Mouse (Mus musculus) liver, embryonic 11.5 days (tissue): ENCODE results near the gene Uspl1. TPM values are rescaled to one million over a fixed set of nuclear protein-coding genes. Genes with fewer than 3 reads are reported as not detected.
A peak's percentile ranks its signal among the peaks of the same experiment; 100 is the strongest.

Source experiments
- ATAC-seq: fragments of 200-750 bp; cut with Nextera tagmentation; replicated peaks from 2 replicates; pipeline ENCODE4 v1.8.0; 2017; ENCODE audit warnings: moderate number of reproducible peaks, mild to moderate bottlenecking, moderate TSS enrichment, moderate library complexity; ENCODE audit not compliant: low FRiP score
- DNase-seq: peaks from one replicate; pipeline ENCODE4 v3.0.0-alpha.2; 2017; ENCODE audit warnings: low spot score
- H3K27ac ChIP-seq: fragments of 300-500 bp; sonication (generic); 2 replicates; pipeline ENCODE4 v1.5.1; 2014; ENCODE audit warnings: mild to moderate bottlenecking, low read depth, low read length, control low read depth
- H3K27me3 ChIP-seq: fragments of 300-500 bp; sonication (generic); replicated peaks from 2 replicates; pipeline ENCODE4 v1.6.1; 2014; ENCODE audit warnings: low read length, mixed read lengths; ENCODE audit not compliant: control insufficient read depth, insufficient read depth
- H3K36me3 ChIP-seq: fragments of 300-500 bp; sonication (generic); 2 replicates; pipeline ENCODE4 v1.6.1; 2014; ENCODE audit warnings: mild to moderate bottlenecking, low read length, moderate library complexity, mixed read lengths; ENCODE audit not compliant: control insufficient read depth, insufficient read depth
- H3K4me1 ChIP-seq: fragments of 300-500 bp; sonication (generic); replicated peaks from 2 replicates; pipeline ENCODE4 v1.6.1; 2014; ENCODE audit warnings: low read length, mixed read lengths; ENCODE audit not compliant: control insufficient read depth, insufficient read depth
- H3K4me2 ChIP-seq: fragments of 300-500 bp; sonication (generic); 2 replicates; pipeline ENCODE4 v1.6.1; 2014; ENCODE audit warnings: mild to moderate bottlenecking, control low read depth, moderate library complexity
- H3K4me3 ChIP-seq: fragments of 300-500 bp; sonication (generic); 2 replicates; pipeline ENCODE4 v1.5.1; 2014; ENCODE audit warnings: low read depth, low read length, control low read depth
- H3K9ac ChIP-seq: fragments of 300-500 bp; sonication (generic); 2 replicates; pipeline ENCODE4 v1.6.1; 2014; ENCODE audit warnings: low read depth, low read length, control low read depth
- H3K9me3 ChIP-seq: fragments of 300-500 bp; sonication (generic); 2 replicates; pipeline ENCODE4 v1.6.1; 2016; ENCODE audit warnings: low read length, inconsistent platforms, mixed read lengths; ENCODE audit not compliant: control insufficient read depth
- WGBS: fragments of 180-500 bp; shearing (Covaris S2); extraction: QIAGEN DNeasy Blood & Tissue Kit; methylation state at CpG from one replicate; pipeline ENCODE4 v1.1.7; 2014; 5-methylcytosine and 5-hydroxymethylcytosine counted together
- polyA plus RNA-seq: library from polyadenylated mRNA; unstranded; fragments of >200 nt; fragmentation: Nextera tagmentation; extraction: Ambion mirVana; gene quantifications from 2 replicates; pipeline ENCODE4 v1.2.1, GENCODE M21; 2014

Gene Uspl1
- polyA plus RNA-seq, 1 experiment from 2014 or later: 53.2 TPM

- H3K4me3 ChIP-seq: no peak overlapping the region
- no peaks in the 10 kb centered on the region for H3K9me3 ChIP-seq
- DNase-seq (no peak), ATAC-seq (no peak)
- no peaks in the 10 kb centered on the region for H3K27me3 ChIP-seq
- H3K36me3 ChIP-seq: no peaks in the 10 kb centered on the region
- 63% methylated on average over 4 of the region's 4 CpGs for WGBS
- H3K4me1 ChIP-seq: no peaks in the 10 kb centered on the region
- no peak overlapping the region for H3K27ac ChIP-seq
- no peak overlapping the region for H3K4me2 ChIP-seq
- H3K9ac ChIP-seq: no peak overlapping the region
Observed at GRCm38 (mm10) chr5:149160469-149160868, 23.7 kb upstream of the Uspl1 start.

DNA sequence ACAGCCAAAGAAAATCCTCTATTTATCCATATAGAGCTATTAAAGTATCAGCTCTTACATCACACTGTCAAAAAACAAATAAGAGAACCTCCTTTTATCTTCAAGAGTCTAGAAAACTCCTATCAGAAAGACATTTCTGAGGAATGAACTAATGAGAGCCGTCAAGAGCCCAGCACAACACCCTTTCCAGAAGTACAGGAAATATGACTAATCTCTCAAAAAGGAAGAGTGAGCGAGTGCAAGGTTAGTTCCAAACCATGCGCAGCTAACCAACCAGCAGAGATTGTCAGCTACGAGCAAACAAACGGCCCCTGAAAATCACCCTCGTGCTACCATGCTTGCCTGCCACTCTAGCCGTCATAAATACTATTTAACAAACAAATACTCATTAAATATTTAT is 21.3 kb upstream of the Uspl1 start:
- no peak for DNase-seq
- no peak overlapping the region for H3K9ac ChIP-seq
- no peak for ATAC-seq
- no peaks in the 10 kb centered on the region for H3K9me3 ChIP-seq
- no peak overlapping the region for H3K4me3 ChIP-seq
- no peaks in the 10 kb centered on the region for H3K4me1 ChIP-seq
- H3K27ac ChIP-seq: no peak overlapping the region
- no peaks in the 10 kb centered on the region for H3K27me3 ChIP-seq
- no peaks in the 10 kb centered on the region for H3K36me3 ChIP-seq
- 50% methylated on average over 7 of the region's 7 CpGs for WGBS
- no peak overlapping the region for H3K4me2 ChIP-seq

GRCm38 (mm10) chr5:149164881-149165280 is 19.3 kb upstream of the Uspl1 start:
- H3K27ac ChIP-seq: no peak overlapping the region
- DNase-seq (no peak), ATAC-seq (peak; percentile 65; the same call in 1 of the 2 replicates)
- H3K9me3 ChIP-seq: no peaks in the 10 kb centered on the region
- no peak overlapping the region for H3K4me2 ChIP-seq
- H3K9ac ChIP-seq: no peak overlapping the region
- H3K4me3 ChIP-seq: no peak overlapping the region
- H3K36me3 ChIP-seq: no peaks in the 10 kb centered on the region
- H3K27me3 ChIP-seq: no peaks in the 10 kb centered on the region
- WGBS: 63% methylated on average over 7 of the region's 7 CpGs
- H3K4me1 ChIP-seq: no peaks in the 10 kb centered on the region

- no peak for DNase-seq
- Histone ChIP-seq H3K27me3 (no peaks in the 10 kb centered on the region), H3K9me3 (no peaks in the 10 kb centered on the region), H3K4me3 (no peak overlapping the region), H3K27ac (no peak overlapping the region), H3K4me2 (no peak overlapping the region), H3K4me1 (no peaks in the 10 kb centered on the region), H3K9ac (no peak overlapping the region), H3K36me3 (no peaks in the 10 kb centered on the region)
- ATAC-seq: no peak
- WGBS: 91% methylated on average over 10 of the region's 10 CpGs
Observed at GRCm38 (mm10) chr5:149166011-149166410, 18.1 kb upstream of the Uspl1 start.

DNA sequence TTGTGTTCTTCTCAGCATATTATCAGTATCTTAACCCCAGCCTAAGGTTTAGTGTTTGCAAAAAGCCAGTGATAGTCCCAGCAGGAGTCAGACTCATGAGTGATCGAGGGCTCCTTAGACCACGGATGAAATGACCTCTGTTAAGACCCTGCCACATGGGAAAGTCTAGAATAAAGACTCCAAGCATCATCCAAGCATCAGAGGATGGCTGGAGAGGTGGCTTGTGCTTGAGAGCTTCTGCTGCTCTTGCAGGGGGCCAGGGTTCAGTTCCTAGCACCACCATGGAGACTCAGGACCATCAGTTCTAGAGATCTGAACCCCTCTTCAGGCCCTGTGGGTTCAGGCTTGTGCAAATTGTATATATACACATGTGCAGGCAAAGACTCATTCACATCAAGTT is 16.1 kb upstream of the Uspl1 start:
- ATAC-seq: no peak
- no peak overlapping the region for H3K4me2 ChIP-seq
- no peaks in the 10 kb centered on the region for H3K9me3 ChIP-seq
- 84% methylated on average over 2 of the region's 2 CpGs for WGBS
- no peak overlapping the region for H3K27ac ChIP-seq
- H3K36me3 ChIP-seq: no peaks in the 10 kb centered on the region
- no peak for DNase-seq
- H3K4me1 ChIP-seq: no peaks in the 10 kb centered on the region; the same call in 1 of the 2 replicates
- H3K27me3 ChIP-seq: no peaks in the 10 kb centered on the region
- no peak overlapping the region for H3K9ac ChIP-seq
- H3K4me3 ChIP-seq: no peak overlapping the region

DNA sequence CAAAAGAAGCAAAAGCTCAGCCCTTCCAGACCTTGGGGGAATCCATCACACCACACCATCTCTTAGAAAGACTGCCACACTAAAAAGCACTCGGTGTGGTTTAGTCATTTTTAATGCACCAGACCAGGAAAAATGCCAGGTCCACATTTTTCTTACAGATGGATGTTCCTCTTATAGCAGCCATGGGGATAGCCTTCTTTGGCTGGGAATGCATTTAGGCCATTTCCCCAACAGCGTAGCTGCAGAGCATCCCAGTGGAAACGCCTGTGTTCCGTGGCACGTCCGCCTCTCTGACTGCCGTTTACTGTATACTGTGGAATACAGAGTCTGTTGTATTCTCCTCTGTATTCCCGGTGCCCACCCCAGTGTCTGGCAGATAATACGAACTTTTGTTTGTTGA is 15.3 kb upstream of the Uspl1 start:
- H3K27me3 ChIP-seq: no peaks in the 10 kb centered on the region
- 92% methylated on average over 9 of the region's 9 CpGs for WGBS
- no peaks in the 10 kb centered on the region; the same call in 1 of the 2 replicates for H3K4me1 ChIP-seq
- H3K9me3 ChIP-seq: no peaks in the 10 kb centered on the region
- no peaks in the 10 kb centered on the region for H3K36me3 ChIP-seq
- no peak for ATAC-seq
- H3K9ac ChIP-seq: no peak overlapping the region
- DNase-seq: no peak
- no peak overlapping the region for H3K4me3 ChIP-seq
- no peak overlapping the region for H3K27ac ChIP-seq
- no peak overlapping the region for H3K4me2 ChIP-seq

GRCm38 (mm10) chr5:149170841-149171588 is 13.1 kb upstream of the Uspl1 start:
- H3K27ac ChIP-seq: no peak overlapping the region
- H3K4me1 ChIP-seq: no peaks in the 10 kb centered on the region; the same call in 1 of the 2 replicates
- H3K36me3 ChIP-seq: no peaks in the 10 kb centered on the region
- H3K4me3 ChIP-seq: no peak overlapping the region
- H3K27me3 ChIP-seq: no peaks in the 10 kb centered on the region
- WGBS: 58% methylated on average over 8 of the region's 8 CpGs
- DNase-seq (no peak), ATAC-seq (no peak)
- H3K9me3 ChIP-seq: no peaks in the 10 kb centered on the region
- H3K9ac ChIP-seq: no peak overlapping the region
- no peak overlapping the region for H3K4me2 ChIP-seq

- Histone ChIP-seq H3K4me1 (no peaks in the 10 kb centered on the region; the same call in 1 of the 2 replicates), H3K9me3 (no peaks in the 10 kb centered on the region), H3K27ac (no peak overlapping the region), H3K36me3 (no peaks in the 10 kb centered on the region), H3K4me2 (no peak overlapping the region), H3K4me3 (no peak overlapping the region), H3K9ac (no peak overlapping the region), H3K27me3 (no peaks in the 10 kb centered on the region)
- DNase-seq: no peak
- no peak for ATAC-seq
- 60% methylated on average over 10 of the region's 10 CpGs for WGBS
Observed at GRCm38 (mm10) chr5:149172246-149172645, 11.9 kb upstream of the Uspl1 start.

- Histone ChIP-seq H3K4me3 (no peak overlapping the region), H3K4me2 (no peak overlapping the region), H3K9me3 (no peaks in the 10 kb centered on the region), H3K9ac (no peak overlapping the region), H3K27me3 (no peaks in the 10 kb centered on the region), H3K27ac (no peak overlapping the region), H3K4me1 (no peaks in the 10 kb centered on the region; the same call in 1 of the 2 replicates), H3K36me3 (no peaks in the 10 kb centered on the region)
- ATAC-seq: no peak
- 73% methylated on average over 7 of the region's 7 CpGs for WGBS
- DNase-seq: no peak
Observed at GRCm38 (mm10) chr5:149174527-149174926, 9.6 kb upstream of the Uspl1 start.
